Mouse (Mus musculus) cerebral cortex, adult 2 months (tissue): ENCODE results near the gene Higd2a.

ENCODE experiments used
- WGBS: fragments of 180-500 bp; shearing (Covaris S2); methylation state at CpG from one replicate; pipeline ENCODE4 v1.1.7; 2018; 5-methylcytosine and 5-hydroxymethylcytosine counted together

The Higd2a gene

GRCm38 (mm10) chr13:54582126-54582525, 7.9 kb upstream of the Higd2a start:
- 45% methylated on average over 10 of the region's 10 CpGs for WGBS

DNA sequence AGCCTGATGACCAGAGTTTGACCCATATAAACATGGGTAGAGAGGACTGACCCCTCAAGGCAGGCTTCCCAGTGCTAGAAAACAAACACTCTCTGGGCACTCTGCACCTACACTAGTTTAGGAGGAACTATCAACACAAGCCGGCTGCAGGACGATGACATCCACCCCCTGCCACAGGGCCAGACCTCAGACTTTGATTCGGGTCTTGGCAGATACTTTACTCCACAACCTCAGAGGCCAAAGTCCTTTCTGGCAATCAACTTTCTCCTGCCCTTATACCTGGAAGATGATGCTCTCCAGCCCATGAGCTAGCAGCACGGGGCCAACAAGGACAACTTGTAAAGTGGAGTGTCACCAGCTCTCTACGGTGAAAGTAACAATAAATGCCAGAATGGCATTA, 7.1 kb upstream of the Higd2a start:
- 89% methylated on average over 5 of the region's 5 CpGs for WGBS

DNA sequence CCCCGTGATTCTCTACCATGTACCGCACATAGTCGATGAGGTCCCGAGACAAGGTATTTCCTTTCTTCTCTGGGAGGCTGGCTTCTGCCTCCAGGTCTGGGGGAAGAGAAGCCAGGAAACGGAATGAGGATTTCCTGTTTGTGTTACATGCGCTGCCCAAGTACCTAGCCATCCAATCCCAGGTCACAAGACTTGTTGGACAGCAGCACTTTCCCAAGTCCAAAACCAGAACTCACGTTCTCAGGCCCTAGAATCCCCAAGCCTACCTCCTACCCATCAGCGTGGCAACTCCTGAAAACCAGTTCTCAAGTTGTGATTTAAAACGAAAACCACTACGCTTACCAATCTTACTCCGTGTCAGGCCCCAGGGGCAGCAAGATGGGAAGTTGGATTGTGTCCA, 4.2 kb upstream of the Higd2a start:
- 81% methylated on average over 11 of the region's 11 CpGs for WGBS

- WGBS, result 1% methylated on average over 24 of the region's 24 CpGs
Observed at GRCm38 (mm10) chr13:54589414-54589995, 502 bp upstream of the Higd2a start.

GRCm38 (mm10) chr13:54591776-54592356, 1.9 kb downstream of the Higd2a start:
- 67% methylated on average over 8 of the region's 8 CpGs for WGBS

GRCm38 (mm10) chr13:54593617-54594016, 3.6 kb downstream of the Higd2a start:
- WGBS, result 80% methylated on average over 11 of the region's 11 CpGs

DNA sequence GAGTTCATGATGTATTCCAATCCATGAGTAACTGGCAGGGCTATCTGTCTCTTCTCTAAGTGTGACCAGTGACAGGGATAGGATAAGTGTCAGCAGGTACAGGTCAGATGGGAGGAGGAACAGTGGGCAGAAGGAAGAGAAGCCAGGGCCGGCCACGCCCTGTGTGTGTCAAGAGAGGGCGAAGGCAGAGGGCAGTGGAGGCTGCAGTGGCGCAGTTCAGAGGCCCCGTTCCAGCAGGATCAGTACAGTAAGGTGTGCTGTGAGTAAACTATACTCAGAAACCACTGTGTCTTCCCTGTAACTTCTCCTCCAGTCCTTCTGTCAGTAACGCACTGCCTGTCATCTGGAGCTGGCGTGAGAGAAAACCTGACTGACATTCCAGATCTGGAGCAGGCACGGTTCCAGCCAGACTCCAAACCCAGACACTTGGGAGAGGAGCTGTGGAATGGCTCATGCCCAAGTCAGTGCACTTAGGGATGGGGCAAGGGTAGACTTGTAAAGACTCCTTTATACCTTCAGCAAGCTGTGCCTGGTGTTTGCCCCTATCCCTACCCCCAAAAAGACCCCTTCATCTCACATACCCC, 6.2 kb downstream of the Higd2a start:
- WGBS, result 67% methylated on average over 8 of the region's 8 CpGs

- WGBS, result 56% methylated on average over 5 of the region's 5 CpGs
Observed at GRCm38 (mm10) chr13:54596870-54597269, 6.9 kb downstream of the Higd2a start.

- WGBS, result 89% methylated on average over 12 of the region's 12 CpGs
Observed at GRCm38 (mm10) chr13:54598622-54599143, 8.7 kb downstream of the Higd2a start.

- 52% methylated on average over 3 of the region's 3 CpGs for WGBS
Observed at GRCm38 (mm10) chr13:54602639-54603111, 12.7 kb downstream of the Higd2a start.

GRCm38 (mm10) chr13:54604221-54604620, 14.2 kb downstream of the Higd2a start:
- WGBS, result 47% methylated on average over 4 of the region's 4 CpGs

DNA sequence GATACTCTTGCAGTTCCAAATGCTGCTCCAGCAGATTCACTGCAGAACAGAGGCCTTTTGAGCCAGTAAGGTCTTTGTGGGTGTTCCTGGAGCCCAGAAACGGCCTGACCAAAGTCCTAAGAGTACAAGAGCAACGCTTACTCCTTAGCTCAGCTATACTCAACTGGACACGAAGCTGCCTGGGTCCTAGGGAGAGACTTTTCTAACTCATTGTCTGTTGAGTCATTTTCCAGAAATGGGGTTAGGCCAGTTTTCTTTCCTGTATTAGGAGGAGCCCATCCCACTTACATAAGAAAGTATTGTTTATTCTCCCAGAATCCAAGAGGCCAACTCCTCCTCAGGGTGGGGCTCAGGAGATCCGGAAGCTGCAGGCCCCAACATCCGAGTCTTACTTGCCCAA, 15.4 kb downstream of the Higd2a start:
- WGBS, result 53% methylated on average over 5 of the region's 5 CpGs

DNA sequence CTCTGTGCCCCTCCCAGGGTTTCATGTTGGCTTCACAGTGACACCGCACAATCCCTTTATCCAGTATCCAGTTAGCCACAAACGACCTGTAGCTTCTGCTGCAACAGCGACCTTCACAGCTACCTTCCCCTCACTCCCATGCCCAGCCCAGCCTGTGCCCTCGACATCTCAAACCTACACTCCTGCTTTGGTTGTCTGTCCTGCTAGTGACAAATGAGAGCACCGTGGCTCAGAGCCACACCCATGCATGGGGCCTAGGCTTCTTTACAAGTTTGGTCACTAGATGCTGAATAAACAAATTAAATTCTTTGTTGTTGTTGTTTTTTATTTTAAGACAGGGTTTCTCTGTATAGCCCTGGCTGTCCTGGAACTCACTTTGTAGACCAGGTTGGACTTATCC, 17.2 kb downstream of the Higd2a start:
- WGBS, result 71% methylated on average over 5 of the region's 5 CpGs

DNA sequence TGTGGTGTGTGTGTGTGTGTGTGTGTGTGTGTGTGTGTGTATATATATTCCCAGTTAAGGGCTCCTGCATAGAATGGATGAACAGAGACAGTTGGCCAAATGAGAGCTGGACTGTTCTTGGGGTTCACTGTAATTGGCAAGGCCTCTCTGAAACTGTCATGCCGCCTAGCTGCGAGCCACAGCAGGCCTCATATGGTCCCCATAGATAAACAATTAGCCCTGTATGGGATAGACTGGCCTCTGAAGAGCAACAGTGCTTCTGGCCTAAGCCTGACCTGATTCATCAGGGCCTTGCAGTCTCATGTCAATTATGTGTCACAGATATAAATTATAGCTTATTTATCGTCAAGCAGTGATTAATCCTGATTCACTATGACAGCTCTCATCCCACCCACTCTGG, 18.0 kb downstream of the Higd2a start:
- 49% methylated on average over 3 of the region's 3 CpGs for whole genome bisulfite sequencing

DNA sequence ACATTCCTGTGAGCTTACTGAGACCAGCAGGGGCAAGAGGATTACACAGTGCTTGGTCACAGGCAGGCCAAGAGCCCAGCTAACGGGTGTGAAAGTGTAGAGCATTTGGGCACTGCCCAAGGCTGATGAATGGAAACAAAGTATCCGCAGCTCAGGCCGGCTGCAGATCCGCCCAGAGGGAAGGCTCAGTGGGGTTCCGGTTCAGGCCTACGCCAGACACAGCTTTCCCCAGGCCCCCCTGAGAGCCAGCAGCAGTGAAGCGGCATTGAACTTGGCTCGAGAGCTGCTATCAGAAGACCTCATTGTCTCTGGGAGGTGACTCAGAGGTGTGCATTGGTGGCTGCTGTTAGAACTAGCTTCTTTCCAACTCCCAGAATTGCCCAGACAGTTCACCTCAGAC, 18.7 kb downstream of the Higd2a start:
- 7% methylated on average over 8 of the region's 8 CpGs for WGBS

DNA sequence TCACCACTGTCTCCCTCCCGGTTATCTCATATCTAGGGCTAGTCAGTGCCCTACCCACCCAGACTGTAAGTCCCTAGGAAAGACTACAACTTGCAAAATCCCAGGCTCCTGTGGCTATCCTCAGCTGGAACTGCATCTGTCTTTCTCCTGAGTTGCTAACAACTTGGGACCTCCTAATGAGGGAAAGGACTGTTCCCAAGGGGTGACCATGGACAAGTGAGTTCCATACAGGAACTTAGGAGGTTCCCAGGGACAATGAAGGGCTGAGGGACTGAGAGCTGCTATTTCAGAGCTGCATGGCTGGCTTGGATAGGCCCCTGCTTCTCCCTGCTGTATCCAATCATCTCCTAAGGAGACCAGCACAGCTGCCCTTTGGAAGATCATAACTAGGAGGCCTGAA, 19.3 kb downstream of the Higd2a start:
- 14% methylated on average over 1 of the region's 1 CpGs for WGBS

GRCm38 (mm10) chr13:54610613-54610971, 20.6 kb downstream of the Higd2a start:
- WGBS, result 8% methylated on average over 13 of the region's 13 CpGs

DNA sequence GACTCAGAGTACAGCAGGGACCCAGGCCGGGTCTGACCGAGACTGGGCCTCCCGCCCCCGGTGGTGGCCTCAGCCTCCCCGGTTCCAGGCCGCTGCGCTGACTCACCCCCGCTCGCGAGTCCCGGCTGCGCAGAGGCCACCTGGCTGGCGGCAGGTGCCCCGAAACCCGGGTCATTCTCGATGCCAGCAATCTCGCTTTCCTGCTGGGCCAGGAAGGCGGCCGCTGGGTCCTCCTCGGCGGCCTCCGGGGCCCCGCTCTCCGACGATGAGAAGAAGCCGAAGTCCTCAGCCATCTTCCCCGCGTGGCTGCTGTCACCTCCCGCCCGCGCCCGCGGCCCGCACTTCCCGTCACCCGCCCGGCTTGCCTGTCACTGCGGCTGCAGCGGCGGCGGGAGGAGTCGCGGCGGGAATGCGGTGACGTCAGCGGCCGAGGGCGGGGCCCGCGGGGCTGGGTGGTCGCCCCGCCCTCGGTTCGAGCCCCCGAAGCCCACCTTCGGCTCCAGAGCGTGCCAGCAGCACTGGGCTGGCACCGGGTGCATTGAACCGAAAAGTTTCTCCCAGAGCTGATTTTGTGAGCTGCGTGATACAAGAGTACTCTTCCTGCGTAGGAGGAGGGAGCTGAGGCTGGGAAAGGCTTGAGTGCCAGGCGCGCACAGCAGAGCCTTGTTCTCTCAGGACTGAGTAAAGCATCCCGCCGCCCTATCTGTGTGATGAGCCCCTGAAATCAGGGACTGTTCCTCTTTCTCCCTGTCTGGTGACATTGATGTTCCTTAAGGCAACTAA, 21.2 kb downstream of the Higd2a start, which contains the start of gene Cltb:
Gene Cltb, minus strand, starts transcription at position 373 of the 783 bp plus-strand sequence.
- WGBS, result under 1% methylated on average over 66 of the region's 66 CpGs

- WGBS, result 74% methylated on average over 8 of the region's 8 CpGs
Observed at GRCm38 (mm10) chr13:54613141-54613540, 23.1 kb downstream of the Higd2a start.

DNA sequence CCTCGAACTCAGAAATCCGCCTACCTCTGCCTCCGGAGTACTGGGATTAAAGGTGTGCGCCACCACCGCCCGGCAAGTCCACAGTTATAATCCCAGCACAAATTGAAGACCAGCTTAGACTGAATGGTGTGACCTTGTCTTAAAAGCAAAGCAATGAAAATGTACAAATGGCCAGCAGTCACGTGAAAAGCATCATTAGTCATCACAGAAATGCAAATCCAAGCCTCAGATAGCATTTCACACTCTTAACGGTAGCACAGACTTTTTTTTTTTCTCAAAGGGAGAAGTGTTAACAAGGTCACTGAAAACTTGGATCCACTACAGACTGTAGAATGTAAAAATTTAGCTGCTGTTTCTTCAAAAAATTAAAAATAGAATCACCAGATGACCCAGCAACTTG, 26.3 kb downstream of the Higd2a start:
- WGBS, result 78% methylated on average over 8 of the region's 8 CpGs

DNA sequence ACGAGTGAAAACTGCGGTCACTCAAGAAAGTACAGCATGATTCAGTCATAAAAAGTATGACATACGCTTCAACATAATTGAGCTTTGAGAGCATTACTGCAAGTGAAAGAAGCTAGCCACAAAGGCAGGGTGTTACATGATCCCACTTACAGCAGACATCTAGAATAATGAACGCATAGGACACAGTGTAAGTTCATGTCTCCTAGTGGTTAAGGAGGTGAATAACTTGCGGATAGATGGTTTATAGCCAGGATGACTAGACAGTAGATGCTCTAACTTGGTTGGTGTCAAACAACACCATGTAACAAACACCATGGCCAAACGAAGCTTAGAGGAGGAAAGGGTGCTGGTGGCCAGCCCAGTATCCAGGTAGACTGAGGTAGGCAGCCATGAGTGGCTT, 27.0 kb downstream of the Higd2a start:
- 64% methylated on average over 6 of the region's 6 CpGs for WGBS

DNA sequence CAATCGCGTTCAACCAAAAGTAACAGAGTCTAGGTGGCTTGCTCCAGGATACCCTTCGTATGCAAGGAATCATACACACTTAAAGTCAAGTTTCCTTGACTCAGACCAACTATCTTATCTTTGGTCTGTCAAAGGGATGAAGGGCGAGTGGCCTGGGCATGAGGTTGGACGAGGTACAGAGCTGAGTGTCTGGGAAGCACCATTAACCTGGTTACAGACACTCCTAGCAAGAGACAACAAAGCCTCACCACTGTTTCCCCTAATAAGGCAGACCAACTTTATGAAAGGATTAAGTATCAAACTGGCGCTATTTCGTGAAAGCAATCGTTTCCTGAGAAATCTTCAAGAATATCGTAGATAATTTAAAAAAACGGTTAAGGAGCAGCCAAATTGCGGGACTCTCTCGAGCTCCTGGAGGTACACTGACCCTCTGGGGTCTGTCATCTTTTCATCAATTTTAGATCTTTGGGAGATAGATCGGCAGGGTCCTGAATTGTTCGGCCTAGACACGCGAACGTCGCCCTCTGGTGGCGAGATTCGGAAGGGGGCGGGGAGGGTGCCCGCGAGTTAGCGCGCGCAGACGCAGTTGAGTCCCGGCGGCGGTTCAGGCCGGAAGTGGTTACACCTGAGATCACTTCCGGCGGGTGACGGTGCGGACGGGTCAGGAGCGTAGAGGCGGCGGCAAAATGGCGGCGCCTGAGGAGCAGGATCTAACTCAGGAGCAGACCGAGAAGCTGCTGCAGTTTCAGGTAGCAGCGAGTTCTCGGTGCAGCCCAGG, 31.3 kb downstream of the Higd2a start, which contains the start of gene Faf2:
Gene Faf2, plus strand, starts transcription at position 630 of the 778 bp plus-strand sequence.
- WGBS, result 11% methylated on average over 44 of the region's 44 CpGs
